Mouse (Mus musculus) limb, embryonic 14.5 days (tissue): Measurements from ENCODE around the gene Dmkn. TPM values are rescaled to one million over a fixed set of nuclear protein-coding genes. Genes with fewer than 3 reads are reported as not detected.

Experiments
- ATAC-seq: fragments of 200-750 bp; cut with Nextera tagmentation; 2 replicates; pipeline ENCODE4 v1.8.0; 2017; ENCODE audit warnings: low read depth, moderate number of reproducible peaks, moderate TSS enrichment; ENCODE audit not compliant: low FRiP score
- DNase-seq: peaks from one replicate; pipeline ENCODE4 v3.0.0-alpha.2; 2015; ENCODE audit warnings: low spot score
- H3K27ac ChIP-seq: fragments of 300-500 bp; sonication (generic); replicated peaks from 2 replicates; pipeline ENCODE4 v1.5.1; 2014; ENCODE audit warnings: low read depth, mild to moderate bottlenecking, low read length, moderate library complexity, mixed read lengths
- H3K27me3 ChIP-seq: fragments of 300-500 bp; sonication (generic); 2 replicates; pipeline ENCODE4 v1.6.1; 2014; ENCODE audit warnings: low read length, mixed read lengths; ENCODE audit not compliant: control insufficient read depth, insufficient read depth
- H3K36me3 ChIP-seq: fragments of 300-500 bp; sonication (generic); 2 replicates; pipeline ENCODE4 v1.6.1; 2014; ENCODE audit warnings: mild to moderate bottlenecking, low read length, moderate library complexity, mixed read lengths; ENCODE audit not compliant: control insufficient read depth, insufficient read depth
- H3K4me1 ChIP-seq: fragments of 300-500 bp; sonication (generic); 2 replicates; pipeline ENCODE4 v1.6.1; 2014; ENCODE audit warnings: antibody characterized with exemption, low read length, mixed read lengths; ENCODE audit not compliant: control insufficient read depth, insufficient read depth
- H3K4me2 ChIP-seq: fragments of 300-500 bp; sonication (generic); replicated peaks from 2 replicates; pipeline ENCODE4 v1.6.1; 2014; ENCODE audit warnings: low read depth, mild to moderate bottlenecking, low read length, moderate library complexity; ENCODE audit not compliant: severe bottlenecking
- H3K4me3 ChIP-seq: fragments of 300-500 bp; sonication (generic); replicated peaks from 2 replicates; pipeline ENCODE4 v1.5.1; 2014; ENCODE audit warnings: low read length
- H3K9ac ChIP-seq: fragments of 300-500 bp; sonication (generic); 2 replicates; pipeline ENCODE4 v1.6.1; 2014; ENCODE audit warnings: mild to moderate bottlenecking, low read depth, low read length, moderate library complexity; ENCODE audit not compliant: severe bottlenecking
- H3K9me3 ChIP-seq: fragments of 300-500 bp; sonication (generic); 2 replicates; pipeline ENCODE4 v1.6.1; 2016; ENCODE audit warnings: low read length; ENCODE audit not compliant: control insufficient read depth
- POLR2A ChIP-seq: fragments of 200-500 bp; IDR thresholded peaks from 2 replicates; pipeline ENCODE4 v1.8.0; 2012; ENCODE audit warnings: inconsistent platforms, mild to moderate bottlenecking, moderate library complexity, borderline replicate concordance; ENCODE audit not compliant: insufficient read depth, insufficient read length; ENCODE audit errors: extremely low read depth
- WGBS: fragments of 180-500 bp; shearing (Covaris S2); extraction: QIAGEN DNeasy Blood & Tissue Kit; methylation state at CpG from one replicate; pipeline ENCODE4 v1.1.7; 2014; 5-methylcytosine and 5-hydroxymethylcytosine counted together
- polyA plus RNA-seq, 2 experiments: library from polyadenylated mRNA; depleted of rRNA in 1 of 2; stranded (reverse) in 1 of 2; unstranded in 1 of 2; fragments of >200 nt; fragmentation: Nextera tagmentation in 1 of 2; extraction: Ambion mirVana in 1 of 2; gene quantifications; 2 replicates each; pipeline versions ENCODE4 v1.2.1 to v1.2.3; 2012 to 2014

Gene Dmkn
- polyA plus RNA-seq, 2 experiments: 151 to 289 TPM

DNA sequence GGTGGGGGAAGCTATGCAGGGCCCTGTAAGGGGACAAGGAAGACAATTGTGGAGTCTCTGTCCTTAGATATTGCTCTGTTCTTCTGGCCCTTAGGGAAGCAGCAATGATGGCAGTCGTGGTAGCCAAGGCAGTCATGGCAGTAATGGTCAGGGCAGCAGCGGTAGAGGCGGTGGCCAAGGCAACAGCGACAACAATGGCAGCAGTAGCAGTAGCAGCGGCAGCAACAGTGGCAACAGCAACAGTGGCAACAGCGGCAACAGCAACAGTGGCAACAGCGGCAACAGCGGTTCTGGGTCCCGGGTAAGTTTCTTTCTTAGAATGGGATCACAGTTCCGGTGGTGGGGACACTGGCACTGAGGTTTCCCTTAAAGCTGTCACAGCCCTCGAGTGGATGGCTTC, 1.6 kb downstream of the Dmkn start:
- Histone ChIP-seq H3K27me3 (no peaks in the 10 kb centered on the region), H3K36me3 (no peaks in the 10 kb centered on the region), H3K27ac (no peak overlapping the region), H3K4me3 (no peak overlapping the region), H3K4me2 (no peak overlapping the region), H3K4me1 (no peaks in the 10 kb centered on the region), H3K9me3 (no peaks in the 10 kb centered on the region), H3K9ac (no peak overlapping the region)
- no peak for TF ChIP-seq POLR2A
- ATAC-seq (no peak), DNase-seq (no peak)
- 42% methylated on average over 10 of the region's 11 CpGs for WGBS

- H3K4me1 ChIP-seq: no peaks in the 10 kb centered on the region
- H3K36me3 ChIP-seq: no peaks in the 10 kb centered on the region
- ATAC-seq (no peak), DNase-seq (no peak)
- no peak overlapping the region for H3K4me2 ChIP-seq
- H3K27me3 ChIP-seq: no peaks in the 10 kb centered on the region
- H3K9ac ChIP-seq: no peak overlapping the region
- H3K27ac ChIP-seq: no peak overlapping the region
- H3K9me3 ChIP-seq: no peaks in the 10 kb centered on the region
- TF ChIP-seq POLR2A: no peak
- 94% methylated on average over 4 of the region's 4 CpGs for WGBS
- H3K4me3 ChIP-seq: no peak overlapping the region
Measured at GRCm38 (mm10) chr7:30766408-30766807, 2.9 kb downstream of the Dmkn start.

- H3K4me3 ChIP-seq: no peak overlapping the region
- WGBS: 39% methylated on average over 9 of the region's 9 CpGs
- DNase-seq (no peak), ATAC-seq (no peak)
- no peaks in the 10 kb centered on the region for H3K4me1 ChIP-seq
- no peaks in the 10 kb centered on the region for H3K36me3 ChIP-seq
- H3K9me3 ChIP-seq: no peaks in the 10 kb centered on the region
- H3K27me3 ChIP-seq: no peaks in the 10 kb centered on the region
- no peak for TF ChIP-seq POLR2A
- H3K4me2 ChIP-seq: no peak overlapping the region
- H3K27ac ChIP-seq: no peak overlapping the region
- H3K9ac ChIP-seq: no peak overlapping the region
Measured at GRCm38 (mm10) chr7:30769236-30769635, 5.7 kb downstream of the Dmkn start.

GRCm38 (mm10) chr7:30776104-30776503, 12.5 kb downstream of the Dmkn start:
- no peaks in the 10 kb centered on the region for H3K36me3 ChIP-seq
- no peaks in the 10 kb centered on the region for H3K27me3 ChIP-seq
- ATAC-seq (no peak), DNase-seq (no peak)
- H3K4me2 ChIP-seq: no peak overlapping the region
- no peak overlapping the region for H3K27ac ChIP-seq
- no peak for TF ChIP-seq POLR2A
- H3K9ac ChIP-seq: no peak overlapping the region
- no peaks in the 10 kb centered on the region for H3K4me1 ChIP-seq
- no peaks in the 10 kb centered on the region for H3K9me3 ChIP-seq
- 88% methylated on average over 9 of the region's 9 CpGs for WGBS
- H3K4me3 ChIP-seq: no peak overlapping the region

DNA sequence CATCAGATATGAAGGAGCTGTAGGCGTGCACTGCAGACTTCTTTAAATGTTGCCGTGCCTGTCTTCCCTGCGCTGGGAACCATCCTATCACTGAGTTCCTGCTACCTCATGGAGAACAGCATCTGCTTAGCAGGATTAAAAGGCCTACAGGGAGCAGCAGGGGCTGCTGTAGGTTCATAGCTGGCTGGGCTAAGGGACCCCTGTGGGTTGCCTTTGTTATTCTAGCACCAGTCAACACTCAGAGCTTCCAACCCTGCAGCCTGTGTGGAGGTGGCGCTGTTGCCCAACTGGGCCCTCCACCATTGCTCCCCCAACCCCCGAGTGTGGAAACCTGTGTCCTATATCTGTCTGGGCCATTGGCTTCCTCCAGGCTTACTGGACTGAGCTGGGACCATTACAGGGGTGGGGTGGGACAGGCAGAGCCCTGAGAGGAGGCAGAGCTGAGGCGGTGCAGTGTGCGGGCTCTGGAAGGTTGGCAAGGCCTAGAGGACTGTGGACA, 13.6 kb downstream of the Dmkn start:
- no peak overlapping the region for H3K27ac ChIP-seq
- H3K9me3 ChIP-seq: no peaks in the 10 kb centered on the region
- DNase-seq (no peak), ATAC-seq (no peak)
- H3K36me3 ChIP-seq: no peaks in the 10 kb centered on the region
- no peak overlapping the region for H3K4me2 ChIP-seq
- no peak for TF ChIP-seq POLR2A
- no peaks in the 10 kb centered on the region for H3K4me1 ChIP-seq
- WGBS: 52% methylated on average over 7 of the region's 7 CpGs
- no peak overlapping the region for H3K4me3 ChIP-seq
- H3K9ac ChIP-seq: no peak overlapping the region
- H3K27me3 ChIP-seq: no peaks in the 10 kb centered on the region

DNA sequence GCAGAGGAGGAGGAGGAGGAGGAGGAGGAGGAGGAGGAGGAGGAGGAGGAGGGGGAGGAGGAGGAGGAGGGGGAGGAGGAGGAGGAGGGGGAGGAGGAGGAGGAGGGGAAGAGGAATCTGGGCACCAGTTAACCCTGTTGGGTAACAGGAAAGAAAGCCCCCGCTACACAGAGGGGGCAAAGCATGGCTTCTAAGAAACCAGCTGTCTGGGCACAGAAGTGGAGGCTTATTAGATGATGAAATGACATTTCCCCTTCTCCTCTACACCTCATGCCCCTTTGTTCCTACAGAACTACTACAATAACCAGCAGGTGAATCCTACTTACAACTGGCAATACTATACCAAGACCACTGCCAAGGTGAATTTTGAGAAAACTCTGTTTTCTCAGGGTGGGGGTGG, 14.4 kb downstream of the Dmkn start:
- Histone ChIP-seq H3K27ac (no peak overlapping the region), H3K27me3 (no peaks in the 10 kb centered on the region), H3K9me3 (no peaks in the 10 kb centered on the region), H3K4me1 (no peaks in the 10 kb centered on the region), H3K36me3 (no peaks in the 10 kb centered on the region), H3K4me2 (no peak overlapping the region), H3K4me3 (no peak overlapping the region), H3K9ac (no peak overlapping the region)
- 89% methylated on average over 1 of the region's 1 CpGs for WGBS
- no peak for TF ChIP-seq POLR2A
- no peak for DNase-seq
- no peak for ATAC-seq
